Mouse (Mus musculus) MEL (cell line): ENCODE results near the gene Gadd45gip1.

Experiments
- CHD2 ChIP-seq: IDR thresholded peaks from 2 replicates; pipeline ENCODE4 v1.6.1; 2011; ENCODE audit warnings: low read length, improper control_type of control experiment
- CTCF ChIP-seq, 3 experiments: IDR thresholded peaks in 2 of 3; conservative IDR thresholded peaks in 1 of 3; 2 replicates each; pipeline ENCODE4 v1.5.1; 2011 to 2012; ENCODE audit warnings: low read length in 3 of 3, low read depth in 2 of 3, mild to moderate bottlenecking in 2 of 3, improper control_type of control experiment in 1 of 3, inconsistent platforms in 1 of 3, mixed read lengths in 1 of 3, moderate library complexity in 1 of 3; ENCODE audit not compliant: control insufficient read depth in 1 of 3, insufficient read depth in 1 of 3, poor library complexity in 1 of 3, severe bottlenecking in 1 of 3
- GABPA ChIP-seq: IDR thresholded peaks from 2 replicates; pipeline ENCODE4 v1.6.1; 2012; ENCODE audit warnings: low read depth, mild to moderate bottlenecking, inconsistent platforms, low read length, improper control_type of control experiment, moderate library complexity
- GATA1 ChIP-seq: IDR thresholded peaks from 2 replicates; pipeline ENCODE4 v1.6.1; 2011; ENCODE audit warnings: low read depth, low read length, improper control_type of control experiment
- MAX ChIP-seq: IDR thresholded peaks from 2 replicates; pipeline ENCODE4 v1.6.1; 2011; ENCODE audit warnings: low read length, improper control_type of control experiment
- MXI1 ChIP-seq: IDR thresholded peaks from 2 replicates; pipeline ENCODE4 v1.6.1; 2011; ENCODE audit warnings: mild to moderate bottlenecking, low read depth, low read length, improper control_type of control experiment
- MYB ChIP-seq: IDR thresholded peaks from 2 replicates; pipeline ENCODE4 v1.6.1; 2011; ENCODE audit warnings: mild to moderate bottlenecking, low read depth, low read length, improper control_type of control experiment
- MYC ChIP-seq: IDR thresholded peaks from 2 replicates; pipeline ENCODE4 v1.6.1; 2011; ENCODE audit warnings: low read depth, mild to moderate bottlenecking, low read length, improper control_type of control experiment, moderate library complexity
- NRF1 ChIP-seq: IDR thresholded peaks from 2 replicates; pipeline ENCODE4 v1.6.1; 2014; ENCODE audit warnings: low read depth, mild to moderate bottlenecking, inconsistent platforms, low read length, improper control_type of control experiment, moderate library complexity; ENCODE audit not compliant: poor library complexity, insufficient read depth, severe bottlenecking
- POLR2A ChIP-seq, 2 experiments: IDR thresholded peaks; 2 replicates each; pipeline ENCODE4 v1.6.1; 2011 to 2012; ENCODE audit warnings: low read length in 2 of 2, mild to moderate bottlenecking in 2 of 2, control low read depth in 1 of 2, improper control_type of control experiment in 1 of 2, low read depth in 1 of 2, moderate library complexity in 1 of 2; ENCODE audit not compliant: control insufficient read depth in 1 of 2, insufficient read depth in 1 of 2, poor library complexity in 1 of 2
- POLR2AphosphoS2 ChIP-seq: IDR thresholded peaks from 2 replicates; pipeline ENCODE4 v1.6.1; 2011; ENCODE audit warnings: low read length, improper control_type of control experiment
- SMC3 ChIP-seq: IDR thresholded peaks from 2 replicates; pipeline ENCODE4 v1.6.1; 2011; ENCODE audit warnings: low read depth, low read length, improper control_type of control experiment
- ZMIZ1 ChIP-seq: IDR thresholded peaks from 2 replicates; pipeline ENCODE4 v1.6.1; 2012; ENCODE audit warnings: low read depth, mild to moderate bottlenecking, inconsistent platforms, low read length, improper control_type of control experiment, moderate library complexity

- TF ChIP-seq CTCF (IDR thresholded peaks at IDR 0.05 in 2 of 3, conservative IDR thresholded peaks at IDR 0.05 in 1 of 3; ENCODE audit: control insufficient read depth in 1 of 3, insufficient read depth in 1 of 3, low read depth in 2 of 3, low read length in 3 of 3, poor library complexity in 1 of 3, severe bottlenecking in 1 of 3) = no peak
- TF ChIP-seq POLR2AphosphoS2 = no peak
- TF ChIP-seq MYC = no peak
- TF ChIP-seq SMC3 = no peak
- no peak for TF ChIP-seq ZMIZ1
- peak; percentile 22; the same call in 1 of the 2 replicates for TF ChIP-seq MAX
- TF ChIP-seq MXI1 = no peak; the same call in 1 of the 2 replicates
- TF ChIP-seq CHD2 = no peak
- no peak for TF ChIP-seq GABPA
- TF ChIP-seq POLR2A (IDR thresholded peaks at IDR 0.05; ENCODE audit: control insufficient read depth in 1 of 2, insufficient read depth in 1 of 2, low read depth in 1 of 2, low read length in 2 of 2, poor library complexity in 1 of 2) = no peak; a peak in 2 of 4 replicates
- TF ChIP-seq MYB = no peak
- TF ChIP-seq NRF1 = no peak
- TF ChIP-seq GATA1 = no peak
Observed at GRCm38 (mm10) chr8:84872309-84872965, 41.1 kb downstream of the Gadd45gip1 start.
